Mouse (Mus musculus) MEL (cell line): ENCODE results near the gene Gm20388. TPM values are rescaled to one million over a fixed set of nuclear protein-coding genes. Genes with fewer than 3 reads are reported as not detected.

Experiments
- DNase-seq: peaks from one replicate; pipeline ENCODE4 v3.0.0; 2011; ENCODE audit warnings: low read depth, low spot score
- H3K27ac ChIP-seq: 2 replicates; pipeline ENCODE4 v1.5.1; 2012; ENCODE audit warnings: low read depth, mild to moderate bottlenecking, control low read depth, low read length, moderate library complexity; ENCODE audit not compliant: control insufficient read depth
- H3K27me3 ChIP-seq, 2 experiments: fragments of 150-350 bp in 1 of 2; sonication (generic) in 1 of 2; 2 replicates each; pipeline ENCODE4 v1.6.1; 2012; ENCODE audit warnings: low read length in 2 of 2, mild to moderate bottlenecking in 2 of 2, improper control_type of control experiment in 1 of 2, moderate library complexity in 1 of 2; ENCODE audit not compliant: insufficient read depth in 2 of 2, control insufficient read depth in 1 of 2
- H3K36me3 ChIP-seq, 2 experiments: 2 replicates each; pipeline ENCODE4 v1.6.1; 2012 to 2014; ENCODE audit warnings: low read length in 2 of 2, improper control_type of control experiment in 1 of 2, inconsistent platforms in 1 of 2, mild to moderate bottlenecking in 1 of 2; ENCODE audit not compliant: insufficient read depth in 2 of 2, control insufficient read depth in 1 of 2
- H3K4me1 ChIP-seq, 2 experiments: fragments of 150-350 bp in 1 of 2; sonication (generic) in 1 of 2; 2 replicates each; pipeline ENCODE4 v1.6.1; 2012; ENCODE audit warnings: low read length in 2 of 2, improper control_type of control experiment in 1 of 2, mild to moderate bottlenecking in 1 of 2; ENCODE audit not compliant: insufficient read depth in 2 of 2, control insufficient read depth in 1 of 2
- H3K4me3 ChIP-seq, 2 experiments: fragments of 150-350 bp in 1 of 2; sonication (generic) in 1 of 2; 2 replicates each; pipeline ENCODE4 v1.5.1; 2012; ENCODE audit warnings: low read depth in 2 of 2, low read length in 2 of 2, mild to moderate bottlenecking in 2 of 2, moderate library complexity in 2 of 2, control low read depth in 1 of 2, improper control_type of control experiment in 1 of 2; ENCODE audit not compliant: control insufficient read depth in 1 of 2, insufficient read depth in 1 of 2
- H3K79me2 ChIP-seq: 2 replicates; pipeline ENCODE4 v1.6.1; 2012; ENCODE audit warnings: mild to moderate bottlenecking, low read length, moderate library complexity; ENCODE audit not compliant: control insufficient read depth, poor library complexity, insufficient read depth
- H3K9ac ChIP-seq: 2 replicates; pipeline ENCODE4 v1.6.1; 2012; ENCODE audit warnings: low read depth, mild to moderate bottlenecking, control low read depth, low read length, moderate library complexity; ENCODE audit not compliant: control insufficient read depth, poor library complexity, severe bottlenecking
- H3K9me3 ChIP-seq: fragments of 150-350 bp; sonication (generic); replicated peaks from 2 replicates; pipeline ENCODE4 v1.6.1; 2012; ENCODE audit warnings: mild to moderate bottlenecking, low read length, improper control_type of control experiment, moderate library complexity; ENCODE audit not compliant: insufficient read depth
- E2F4 ChIP-seq: IDR thresholded peaks from 2 replicates; pipeline ENCODE4 v1.6.1; 2011; ENCODE audit warnings: low read depth, low read length, improper control_type of control experiment, borderline replicate concordance
- EP300 ChIP-seq, 2 experiments: IDR thresholded peaks; 2 replicates each; pipeline ENCODE4 v1.6.1; 2011; ENCODE audit warnings: improper control_type of control experiment in 2 of 2, low read length in 2 of 2, low read depth in 1 of 2, mild to moderate bottlenecking in 1 of 2
- GABPA ChIP-seq: IDR thresholded peaks from 2 replicates; pipeline ENCODE4 v1.6.1; 2012; ENCODE audit warnings: low read depth, mild to moderate bottlenecking, inconsistent platforms, low read length, improper control_type of control experiment, moderate library complexity
- MAZ ChIP-seq: IDR thresholded peaks from 2 replicates; pipeline ENCODE4 v1.6.1; 2012; ENCODE audit warnings: low read depth, mild to moderate bottlenecking, inconsistent platforms, low read length, improper control_type of control experiment
- NELFE ChIP-seq: IDR thresholded peaks from 2 replicates; pipeline ENCODE4 v1.6.1; 2011; ENCODE audit warnings: low read depth, low read length, improper control_type of control experiment
- POLR2A ChIP-seq, 2 experiments: IDR thresholded peaks; 2 replicates each; pipeline ENCODE4 v1.6.1; 2011 to 2012; ENCODE audit warnings: low read length in 2 of 2, mild to moderate bottlenecking in 2 of 2, control low read depth in 1 of 2, improper control_type of control experiment in 1 of 2, low read depth in 1 of 2, moderate library complexity in 1 of 2; ENCODE audit not compliant: control insufficient read depth in 1 of 2, insufficient read depth in 1 of 2, poor library complexity in 1 of 2
- POLR2AphosphoS5 ChIP-seq: IDR thresholded peaks from 2 replicates; pipeline ENCODE4 v1.6.1; 2012; ENCODE audit warnings: low read depth, borderline replicate concordance, mild to moderate bottlenecking, inconsistent platforms, low read length, moderate library complexity, mixed read lengths
- RAD21 ChIP-seq: IDR thresholded peaks from 2 replicates; pipeline ENCODE4 v1.6.1; 2011; ENCODE audit warnings: mild to moderate bottlenecking, low read depth, low read length, improper control_type of control experiment
- RCOR1 ChIP-seq: IDR thresholded peaks from 2 replicates; pipeline ENCODE4 v1.6.1; 2012; ENCODE audit warnings: low read depth, mild to moderate bottlenecking, inconsistent platforms, low read length, improper control_type of control experiment
- TAL1 ChIP-seq: IDR thresholded peaks from 2 replicates; pipeline ENCODE4 v1.6.1; 2012; ENCODE audit warnings: mild to moderate bottlenecking, inconsistent platforms, low read length, moderate library complexity, mixed read lengths
- TBP ChIP-seq: IDR thresholded peaks from 2 replicates; pipeline ENCODE4 v1.8.0; 2011; ENCODE audit warnings: low read depth, low read length, improper control_type of control experiment
- UBTF ChIP-seq: IDR thresholded peaks from 2 replicates; pipeline ENCODE4 v1.6.1; 2012; ENCODE audit warnings: low read depth, mild to moderate bottlenecking, inconsistent platforms, low read length, improper control_type of control experiment, moderate library complexity, borderline replicate concordance; ENCODE audit not compliant: insufficient read depth
- ZC3H11A ChIP-seq: IDR thresholded peaks from 2 replicates; pipeline ENCODE4 v1.6.1; 2012; ENCODE audit warnings: low read depth, mild to moderate bottlenecking, inconsistent platforms, low read length, improper control_type of control experiment
- ZNF384 ChIP-seq: IDR thresholded peaks from 2 replicates; pipeline ENCODE4 v1.6.1; 2012; ENCODE audit warnings: low read depth, mild to moderate bottlenecking, inconsistent platforms, low read length, improper control_type of control experiment
- polyA plus RNA-seq, 2 experiments: library from polyadenylated mRNA; stranded (reverse) in 1 of 2; unstranded in 1 of 2; fragments of >175 nt in 1 of 2; fragments of >200 nt in 1 of 2; gene quantifications; 2 replicates each; pipeline versions ENCODE4 v1.2.1 to v1.2.4; 2012; ENCODE audit warnings: low replicate concordance in 2 of 2, low read depth in 1 of 2; ENCODE audit not compliant: insufficient read length in 2 of 2, insufficient read depth in 1 of 2, missing spikeins in 1 of 2
- total RNA-seq: library from RNA; depleted of rRNA; stranded (reverse); fragments of 300-350 nt; gene quantifications from 2 replicates; pipeline ENCODE4 v1.2.3, GENCODE M21; 2012

The Gm20388 gene
- total and polyA plus RNA-seq, 3 experiments = 11.1 to 17.8 TPM; not detected in 1

DNA sequence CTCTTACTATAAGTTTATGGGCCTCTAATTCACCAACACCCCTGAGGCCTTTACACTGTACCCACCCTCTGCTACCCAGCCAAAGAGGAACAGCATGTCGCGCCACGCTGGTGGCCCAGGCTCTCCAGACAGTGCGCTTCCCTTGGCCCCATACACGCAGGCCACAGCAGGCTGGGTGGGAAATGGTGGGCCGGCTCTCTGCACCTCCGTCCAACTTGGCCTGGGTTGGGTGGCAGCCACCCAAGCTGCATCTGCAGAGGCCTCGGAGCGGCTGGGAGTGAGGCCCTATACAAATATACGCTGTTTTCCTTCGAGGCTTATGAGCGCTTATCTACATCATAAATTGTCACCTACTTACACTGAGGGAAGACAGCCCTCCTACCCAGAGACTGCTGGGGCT is 1456.0 kb downstream of the Gm20388 start:
- Histone ChIP-seq H3K27ac (no peak overlapping the region), H3K4me3 (no peak overlapping the region), H3K9ac (no peak overlapping the region), H3K36me3 (no peaks in the 10 kb centered on the region), H3K79me2 (no peaks in the 10 kb centered on the region), H3K27me3 (no peaks in the 10 kb centered on the region), H3K4me1 (no peaks in the 10 kb centered on the region), H3K9me3 (no peaks in the 10 kb centered on the region)
- TF ChIP-seq ZNF384 = no peak
- TF ChIP-seq TAL1 = no peak
- TF ChIP-seq POLR2A (IDR thresholded peaks at IDR 0.05; ENCODE audit: control insufficient read depth in 1 of 2, insufficient read depth in 1 of 2, low read depth in 1 of 2, low read length in 2 of 2, poor library complexity in 1 of 2) = no peak
- no peak for TF ChIP-seq NELFE
- no peak for TF ChIP-seq MAZ
- TF ChIP-seq RAD21 = no peak
- TF ChIP-seq EP300 (IDR thresholded peaks at IDR 0.05; ENCODE audit: low read depth in 1 of 2, low read length in 2 of 2) = no peak
- no peak for DNase-seq

DNA sequence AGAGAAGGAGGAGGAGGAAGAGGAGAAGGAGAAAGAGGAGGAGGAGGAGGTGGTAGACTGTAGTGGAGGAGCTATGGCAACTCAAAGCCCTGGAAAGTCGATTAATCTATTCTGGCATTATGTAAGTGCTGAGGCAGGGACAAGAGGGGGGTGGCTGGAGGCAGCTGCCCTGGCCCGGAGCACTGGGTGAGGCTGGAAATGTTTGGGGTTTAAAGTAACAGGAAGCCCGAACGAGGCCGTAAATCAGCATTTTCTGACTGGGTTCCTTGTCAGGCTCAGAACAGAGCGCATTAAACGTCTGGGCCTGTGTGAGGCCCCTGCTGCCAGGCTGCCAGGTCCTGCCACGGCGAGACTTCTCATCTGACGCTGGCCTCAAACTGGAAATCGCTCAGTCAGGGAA is 1458.2 kb downstream of the Gm20388 start:
- Histone ChIP-seq H3K4me3 (no peak overlapping the region), H3K27me3 (no peaks in the 10 kb centered on the region), H3K9me3 (no peaks in the 10 kb centered on the region), H3K9ac (no peak overlapping the region), H3K4me1 (no peaks in the 10 kb centered on the region), H3K36me3 (no peaks in the 10 kb centered on the region), H3K27ac (no peak overlapping the region), H3K79me2 (no peaks in the 10 kb centered on the region)
- no peak for TF ChIP-seq RCOR1
- no peak for TF ChIP-seq TBP
- no peak for DNase-seq

DNA sequence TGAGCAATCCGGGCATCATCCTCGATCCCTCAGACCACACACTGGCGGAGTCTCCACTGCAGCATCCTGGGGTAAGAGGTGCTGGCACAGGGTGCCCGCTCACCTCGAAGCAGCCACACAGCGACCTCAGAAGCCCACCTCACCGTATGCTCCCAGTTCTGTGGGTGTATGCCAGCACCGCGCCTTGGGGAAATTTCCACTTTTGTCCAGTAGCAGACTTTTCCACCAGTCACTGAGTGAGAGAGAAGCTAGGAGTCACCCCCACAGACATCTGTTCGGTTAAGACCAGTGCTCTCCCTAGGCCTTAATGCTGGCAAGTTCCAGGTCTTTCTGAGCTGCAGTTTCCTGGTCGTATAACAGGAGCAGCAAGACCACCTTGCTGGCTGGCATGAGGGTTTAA is 1458.7 kb downstream of the Gm20388 start:
- Histone ChIP-seq H3K36me3 (no peaks in the 10 kb centered on the region), H3K79me2 (no peaks in the 10 kb centered on the region), H3K4me1 (no peaks in the 10 kb centered on the region), H3K9me3 (no peaks in the 10 kb centered on the region), H3K27ac (no peak overlapping the region), H3K27me3 (no peaks in the 10 kb centered on the region), H3K9ac (no peak overlapping the region), H3K4me3 (no peak overlapping the region)
- DNase-seq = no peak
- TF ChIP-seq E2F4 = no peak
- TF ChIP-seq MAZ = no peak

- Histone ChIP-seq H3K27me3 (no peaks in the 10 kb centered on the region), H3K27ac (no peak overlapping the region), H3K9ac (no peak overlapping the region), H3K9me3 (no peaks in the 10 kb centered on the region), H3K4me3 (no peak overlapping the region), H3K36me3 (no peaks in the 10 kb centered on the region), H3K4me1 (no peaks in the 10 kb centered on the region), H3K79me2 (no peaks in the 10 kb centered on the region)
- TF ChIP-seq ZC3H11A = no peak
- no peak for TF ChIP-seq UBTF
- TF ChIP-seq GABPA = no peak
- no peak for TF ChIP-seq TAL1
- no peak for TF ChIP-seq POLR2AphosphoS5
- no peak for DNase-seq
These were observed 1460.6 kb downstream of the Gm20388 start for GRCm38 (mm10) chr8:121371287-121371686.
